Mouse (Mus musculus): ENCODE results near the gene Ift52.

Ift52 gene

DNA sequence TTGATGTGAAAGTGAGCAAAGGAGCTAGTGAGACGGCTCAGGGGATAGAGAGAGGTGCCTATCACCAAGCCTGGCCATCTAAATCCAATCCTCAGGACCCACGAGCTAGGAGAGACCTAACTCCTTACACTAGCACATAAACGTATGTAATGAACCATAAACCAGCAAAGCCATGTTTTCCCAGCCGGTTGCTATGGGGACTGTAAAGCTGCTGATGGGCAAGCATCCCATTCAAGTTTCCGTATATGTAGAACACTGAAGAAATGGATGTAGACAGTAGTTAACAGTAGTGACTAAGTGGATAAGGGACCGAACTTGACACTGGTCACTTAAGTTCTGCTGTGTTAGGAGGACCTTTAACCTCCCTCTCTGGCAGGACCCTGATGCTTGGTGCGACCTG lies 56.9 kb downstream of the Ift52 start:
- DNase-seq (ENCODE audit: extremely low read depth, low read depth), result no peak

DNA sequence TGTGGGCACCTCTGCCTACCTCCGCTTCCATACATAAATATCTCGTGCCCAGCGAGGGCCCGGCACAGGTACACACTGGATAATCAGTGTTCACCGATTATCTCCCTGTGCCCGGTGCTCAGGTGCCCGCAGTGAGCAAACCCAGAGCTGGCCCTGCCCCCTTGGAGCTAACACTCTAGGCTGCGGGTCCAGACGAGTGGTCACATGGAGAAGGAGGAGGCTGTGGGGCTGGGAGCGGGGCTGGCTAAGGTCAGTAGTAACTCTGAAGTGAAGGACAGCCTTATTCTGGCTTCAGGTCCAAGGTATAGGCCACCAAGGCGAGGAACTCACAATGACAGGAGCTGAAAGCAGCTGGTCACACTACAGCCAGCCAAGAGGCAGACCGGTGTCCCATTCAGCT lies 57.7 kb downstream of the Ift52 start:
- no peak for DNase-seq (ENCODE audit: extremely low read depth, low read depth)

DNA sequence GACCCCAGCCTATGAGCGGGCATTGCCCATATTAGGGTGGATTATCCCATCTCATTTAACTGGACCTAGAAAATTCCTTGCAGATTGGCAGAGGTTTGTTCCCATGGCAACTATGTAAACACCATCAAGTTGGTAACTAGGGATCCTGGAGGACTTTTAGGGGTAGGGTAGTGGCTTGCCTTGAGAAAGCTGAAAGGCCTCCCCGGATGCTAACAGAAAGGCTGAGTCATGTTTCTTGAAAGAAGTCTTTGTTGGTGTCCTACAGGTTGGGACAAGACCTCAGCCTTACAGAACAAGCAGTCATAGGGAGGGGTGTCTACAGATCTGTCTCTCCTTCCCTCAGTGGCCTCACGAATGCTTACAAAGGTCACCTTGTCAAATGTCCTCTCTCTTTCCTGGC lies 58.1 kb downstream of the Ift52 start:
- DNase-seq (ENCODE audit: extremely low read depth, low read depth), result no peak

DNA sequence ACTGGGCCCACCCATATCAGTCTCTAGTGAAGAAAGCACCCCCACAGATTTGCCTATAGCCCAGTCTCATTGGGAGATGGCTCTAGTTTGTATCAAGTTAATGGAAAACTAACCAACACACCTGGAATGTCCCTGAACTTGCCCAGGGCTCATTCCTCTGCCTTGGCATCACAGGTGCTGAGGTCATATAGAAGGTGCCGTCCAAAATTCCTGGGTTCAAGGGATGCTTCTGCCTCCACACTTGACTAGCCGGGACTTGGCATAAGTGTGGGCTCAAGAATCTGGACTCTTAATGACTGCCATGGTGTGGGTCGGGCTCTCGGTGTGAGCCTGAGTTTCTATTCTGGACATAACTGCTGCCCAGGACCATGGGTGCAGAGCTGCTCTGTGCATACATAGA lies 61.9 kb downstream of the Ift52 start:
- no peak for DNase-seq (ENCODE audit: extremely low read depth, low read depth)

DNA sequence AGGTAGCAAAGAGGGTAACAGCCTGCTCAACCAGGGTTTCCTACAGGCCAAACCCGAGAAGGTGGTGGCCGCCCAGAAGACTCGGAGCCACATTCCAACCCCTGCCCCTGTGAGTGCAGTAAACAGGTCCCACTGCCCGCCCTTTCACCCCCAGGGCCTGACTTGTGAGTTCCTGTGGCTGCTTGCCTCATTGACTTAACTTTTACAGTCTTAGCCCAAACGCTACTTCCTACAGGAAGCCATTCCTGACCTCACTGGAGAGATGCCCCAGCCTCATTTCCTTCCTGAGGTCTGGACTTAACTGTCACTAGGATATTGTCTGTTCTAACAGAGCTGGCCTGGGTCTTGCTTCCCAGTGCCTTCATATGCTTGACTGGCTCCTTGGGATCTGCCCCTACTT lies 65.4 kb downstream of the Ift52 start:
- DNase-seq (ENCODE audit: extremely low read depth, low read depth), result no peak

DNA sequence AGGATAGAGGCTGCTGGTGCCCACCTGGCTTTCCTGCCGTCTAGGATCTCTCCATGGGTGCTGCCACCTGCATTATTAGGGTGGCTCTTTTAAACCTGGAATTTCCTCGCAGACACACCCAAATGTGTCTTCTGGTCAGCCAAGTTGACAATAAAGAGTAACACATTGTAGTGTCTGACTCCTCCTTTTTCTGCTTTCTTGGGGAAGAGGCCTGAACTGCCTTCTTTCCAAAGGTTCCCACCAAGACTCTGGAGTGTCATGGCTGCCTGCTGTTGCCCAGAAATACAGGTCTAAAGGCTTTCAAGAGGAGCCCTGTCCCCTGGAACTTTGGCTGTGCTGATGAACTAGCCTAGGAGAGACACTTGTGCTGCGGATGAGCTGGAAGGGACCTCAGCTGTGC lies 67.4 kb downstream of the Ift52 start:
- DNase-seq (ENCODE audit: extremely low read depth, low read depth), result no peak

DNA sequence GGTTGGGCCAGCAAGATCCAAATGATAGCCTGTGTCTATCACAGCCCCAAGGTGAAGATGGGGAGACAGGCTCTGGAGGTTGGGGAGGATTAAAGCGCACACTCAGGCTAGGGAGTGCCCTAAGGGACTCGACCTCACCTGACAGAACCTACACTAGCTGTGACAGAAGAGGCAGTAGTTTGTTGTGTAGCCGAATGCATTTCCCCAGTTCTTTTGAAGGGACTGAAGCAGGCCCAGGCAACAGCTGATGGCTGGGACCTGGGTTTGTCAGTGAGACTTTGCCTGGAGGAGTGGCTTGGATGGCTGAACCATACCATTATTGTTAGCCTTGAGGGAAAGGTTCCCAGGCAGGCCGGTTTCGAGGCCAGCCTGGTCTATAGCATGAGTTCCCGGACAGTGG lies 67.9 kb downstream of the Ift52 start:
- no peak for DNase-seq (ENCODE audit: extremely low read depth, low read depth)

DNA sequence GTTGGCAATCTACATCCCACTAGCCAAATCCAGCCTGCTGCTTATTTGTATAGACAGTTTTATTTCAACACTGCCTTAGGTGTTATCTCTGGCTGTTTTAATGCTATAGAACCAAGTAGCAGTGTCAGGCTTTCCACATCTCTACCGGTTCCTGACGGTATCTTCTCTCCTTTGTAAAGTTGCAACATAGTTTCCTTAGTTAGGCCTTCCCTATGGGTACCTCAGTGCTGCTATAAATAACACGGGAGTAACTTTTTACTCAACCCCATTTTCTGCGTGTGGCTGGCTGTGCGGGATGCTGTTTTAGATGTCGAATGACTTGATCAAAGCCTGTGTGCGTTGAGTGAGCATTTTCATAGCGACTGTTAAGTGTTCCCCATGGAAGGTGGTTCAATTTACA lies 69.4 kb downstream of the Ift52 start:
- DNase-seq (ENCODE audit: extremely low read depth, low read depth), result no peak

DNA sequence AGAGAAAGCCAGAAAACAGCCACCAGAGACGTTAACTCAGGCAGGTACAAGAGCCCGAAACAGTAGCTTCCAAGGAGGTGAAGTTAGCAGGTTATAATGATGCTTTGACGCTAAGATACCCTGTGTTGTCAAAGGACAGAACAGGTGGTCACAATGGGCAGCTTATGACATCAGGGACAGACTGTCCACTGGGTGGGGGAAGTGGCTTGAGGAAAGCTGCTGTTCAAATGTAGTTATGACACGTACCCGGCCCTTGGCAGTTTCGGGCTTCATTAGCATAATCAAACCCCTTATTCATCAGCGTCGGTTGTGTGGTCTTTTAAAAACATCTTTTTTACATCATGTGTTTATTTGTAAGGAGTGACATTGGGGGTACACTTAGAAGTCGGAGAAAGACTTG lies 70.6 kb downstream of the Ift52 start, which contains the start of gene Gtsf1l:
Gene Gtsf1l, minus strand, starts transcription at position 128 of the 400 bp plus-strand sequence.
- DNase-seq (ENCODE audit: extremely low read depth, low read depth), result no peak

DNA sequence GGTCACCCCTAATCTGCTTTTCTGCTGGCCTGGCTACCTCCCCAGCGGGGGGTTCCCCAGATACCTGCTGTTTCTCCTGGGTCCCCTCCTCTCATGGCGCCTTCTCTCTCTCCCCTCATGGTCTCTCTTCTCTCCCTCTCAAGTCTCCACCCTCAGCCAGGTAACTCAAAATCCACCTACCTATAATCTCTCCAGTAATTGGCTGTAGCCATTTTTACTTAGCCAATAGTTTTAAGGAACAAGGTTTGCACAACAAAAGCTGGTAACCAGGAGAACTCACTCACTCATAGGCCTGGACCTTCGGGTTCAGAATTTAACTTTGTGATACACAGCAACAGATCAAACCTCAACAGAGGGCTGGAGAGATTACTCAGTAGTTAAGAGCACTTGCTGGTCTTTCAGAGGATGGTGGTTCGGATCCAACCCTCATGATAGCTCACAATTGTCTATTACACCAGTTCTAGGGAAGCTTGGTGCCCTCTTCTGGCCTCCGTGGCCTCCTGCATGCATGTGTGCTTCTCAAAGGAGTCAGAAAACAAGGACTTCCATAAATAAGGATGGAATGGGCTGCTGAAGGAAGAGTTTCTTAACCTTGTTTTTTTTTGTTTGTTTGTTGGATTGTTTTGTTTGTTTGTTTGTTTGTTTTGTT lies 72.4 kb downstream of the Ift52 start:
- DNase-seq (ENCODE audit: extremely low read depth, low read depth), result peak; percentile 15

DNA sequence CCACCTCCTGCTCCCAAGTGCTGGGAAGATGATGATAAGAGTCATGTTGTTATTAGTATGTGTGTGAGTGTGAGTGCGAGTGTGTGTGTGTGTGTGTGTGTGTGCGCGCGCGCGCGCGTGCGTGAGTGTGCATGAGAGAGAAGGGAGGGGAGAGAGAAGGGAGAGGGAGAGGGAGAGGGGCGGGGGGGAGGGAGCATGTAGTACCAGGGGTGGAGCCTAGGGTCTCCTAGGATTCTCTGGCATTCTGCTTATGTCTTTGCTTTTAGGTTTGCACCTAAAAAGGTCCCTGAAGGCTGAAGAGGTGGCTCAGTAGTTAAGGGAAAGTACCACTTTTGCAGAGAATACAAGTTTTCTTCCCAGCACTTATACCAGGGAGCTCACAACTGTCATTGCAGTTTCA lies 77.8 kb downstream of the Ift52 start:
- no peak for DNase-seq (ENCODE audit: extremely low read depth, low read depth)
